Mouse (Mus musculus): ENCODE results near the gene Tanc2.

DNA sequence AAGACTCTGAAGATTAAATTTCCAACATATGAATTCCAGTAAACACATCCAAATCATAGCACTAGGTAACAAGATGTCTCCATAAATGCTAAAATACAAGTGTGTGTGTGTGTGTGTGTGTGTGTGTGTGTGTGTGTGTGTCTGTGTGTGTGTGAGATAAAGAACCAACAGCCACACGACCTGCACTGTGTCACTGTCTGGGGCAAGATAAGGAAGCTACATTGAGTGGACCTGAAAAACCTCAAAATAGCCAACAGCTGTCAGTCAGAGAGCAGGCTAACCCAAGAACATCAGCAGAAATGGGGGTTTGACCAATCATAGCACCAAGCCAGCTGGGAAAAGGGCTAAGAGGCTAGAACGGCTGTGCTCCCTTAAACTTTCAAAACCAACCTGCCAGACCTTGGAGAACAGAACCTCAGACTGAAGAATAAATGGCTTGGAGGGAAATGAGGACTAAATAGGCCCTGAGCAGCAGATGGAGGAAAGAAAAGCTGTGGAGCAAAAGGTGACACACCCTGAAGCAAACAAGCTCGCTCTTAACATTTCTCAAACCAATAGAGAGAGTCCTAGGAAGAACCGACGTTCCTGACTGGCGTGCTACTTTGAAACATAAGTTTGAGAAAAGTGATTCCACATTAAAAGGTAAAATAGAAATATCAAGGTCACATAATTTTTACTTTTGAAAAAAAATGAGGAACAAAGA, 30.8 kb upstream of the Tanc2 start:
- TF ChIP-seq CTCF (IDR thresholded peaks at IDR 0.05; ENCODE audit: low read depth) (no peak), EP300 (IDR thresholded peaks at IDR 0.05; ENCODE audit: low read depth) (no peak)
